Mouse (Mus musculus) kidney, postnatal 0 days (tissue): ENCODE results near the gene Flot2. TPM values are rescaled to one million over a fixed set of nuclear protein-coding genes. Genes with fewer than 3 reads are reported as not detected.
A peak's percentile ranks its signal among the peaks of the same experiment; 100 is the strongest.

Experiments
- ATAC-seq: fragments of 200-750 bp; cut with Nextera tagmentation; replicated peaks from 2 replicates; pipeline ENCODE4 v1.8.0; 2017; ENCODE audit warnings: low read depth, moderate number of reproducible peaks, moderate TSS enrichment, moderate library complexity; ENCODE audit not compliant: low FRiP score
- DNase-seq: peaks from one replicate; pipeline ENCODE4 v3.0.0-alpha.2; 2016; ENCODE audit warnings: low spot score
- H3K27ac ChIP-seq: fragments of 300-500 bp; sonication (generic); 2 replicates; pipeline ENCODE4 v1.5.1; 2014; ENCODE audit warnings: mild to moderate bottlenecking
- H3K27me3 ChIP-seq: fragments of 300-500 bp; sonication (generic); 2 replicates; pipeline ENCODE4 v1.6.1; 2014; ENCODE audit warnings: low read length, mixed read lengths; ENCODE audit not compliant: insufficient read depth
- H3K36me3 ChIP-seq: fragments of 300-500 bp; sonication (generic); 2 replicates; pipeline ENCODE4 v1.6.1; 2014; ENCODE audit warnings: low read length, mixed read lengths; ENCODE audit not compliant: insufficient read depth
- H3K4me1 ChIP-seq: fragments of 300-500 bp; sonication (generic); replicated peaks from 2 replicates; pipeline ENCODE4 v1.6.1; 2014; ENCODE audit warnings: antibody characterized with exemption, low read length, mixed read lengths; ENCODE audit not compliant: insufficient read depth
- H3K4me2 ChIP-seq: fragments of 300-500 bp; sonication (generic); 2 replicates; pipeline ENCODE4 v1.6.1; 2014; ENCODE audit warnings: mild to moderate bottlenecking, low read length, moderate library complexity, mixed read lengths
- H3K4me3 ChIP-seq: fragments of 300-500 bp; sonication (generic); replicated peaks from 2 replicates; pipeline ENCODE4 v1.5.1; 2014; ENCODE audit warnings: low read depth, low read length
- H3K9ac ChIP-seq: fragments of 300-500 bp; sonication (generic); 2 replicates; pipeline ENCODE4 v1.6.1; 2014; ENCODE audit warnings: low read depth, low read length
- H3K9me3 ChIP-seq: fragments of 300-500 bp; sonication (generic); replicated peaks from 2 replicates; pipeline ENCODE4 v1.6.1; 2016; ENCODE audit warnings: low read length, inconsistent platforms, mixed read lengths
- CTCF ChIP-seq: IDR thresholded peaks from 2 replicates; pipeline ENCODE4 v1.5.1; 2016; ENCODE audit warnings: antibody characterized with exemption, low read depth, mild to moderate bottlenecking, moderate library complexity
- WGBS: fragments of 180-500 bp; shearing (Covaris S2); extraction: QIAGEN DNeasy Blood & Tissue Kit; methylation state at CpG from one replicate; pipeline ENCODE4 v1.1.7; 2014; 5-methylcytosine and 5-hydroxymethylcytosine counted together
- polyA plus RNA-seq: library from polyadenylated mRNA; unstranded; fragments of >200 nt; fragmentation: Nextera tagmentation; extraction: Ambion mirVana; gene quantifications from 2 replicates; pipeline ENCODE4 v1.2.1, GENCODE M21; 2015

The Flot2 gene
- polyA plus RNA-seq, 1 experiment from 2014 or later, result 38.5 TPM

DNA sequence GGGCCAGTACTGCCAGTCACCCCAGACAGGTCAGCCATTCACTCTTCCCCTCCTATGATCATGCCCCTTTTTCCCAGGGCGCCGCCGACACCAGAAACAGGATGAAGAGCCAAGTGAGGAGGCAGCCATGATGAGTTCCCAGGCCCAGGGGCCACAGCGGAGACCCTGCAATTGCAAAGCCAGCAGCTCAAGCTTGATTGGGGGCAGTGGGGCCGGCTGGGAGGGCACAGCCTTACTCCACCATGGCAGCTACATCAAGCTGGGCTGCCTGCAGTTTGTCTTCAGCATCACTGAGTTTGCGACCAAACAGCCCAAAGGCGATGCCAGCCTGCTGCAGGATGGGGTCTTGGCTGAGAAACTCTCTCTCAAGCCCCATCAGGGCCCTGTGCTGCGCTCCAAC is 8.5 kb upstream of the Flot2 start:
- Histone ChIP-seq H3K27me3 (no peaks in the 10 kb centered on the region), H3K27ac (no peak overlapping the region), H3K9ac (no peak overlapping the region), H3K9me3 (no peaks in the 10 kb centered on the region), H3K4me3 (no peak overlapping the region), H3K4me2 (no peak overlapping the region), H3K36me3 (peaks cover 42% of the 10 kb centered on the region), H3K4me1 (peaks cover 7% of the 10 kb centered on the region; the same call in 1 of the 2 replicates)
- DNase-seq (no peak), ATAC-seq (no peak)
- TF ChIP-seq CTCF, result no peak
- WGBS, result 86% methylated on average over 8 of the region's 8 CpGs

DNA sequence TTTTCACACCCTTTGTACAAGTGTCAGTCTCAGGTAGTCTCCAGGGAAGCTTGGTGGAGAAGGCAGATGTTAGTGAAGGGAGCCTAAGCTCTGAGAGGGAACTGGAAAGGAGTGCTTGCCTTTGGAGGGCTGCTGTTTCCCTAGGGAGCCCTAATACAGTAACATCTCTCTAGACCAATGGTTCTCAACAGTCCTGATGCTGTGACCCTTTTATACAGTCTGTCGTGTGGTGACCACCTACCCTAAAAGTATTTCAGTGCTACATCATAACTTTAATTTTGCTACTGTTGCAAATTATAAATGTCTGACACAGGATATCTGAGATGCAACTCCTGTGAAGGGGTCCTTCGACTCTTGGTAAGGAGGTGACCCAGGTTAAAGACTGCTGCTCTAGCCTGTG is 7.1 kb upstream of the Flot2 start:
- Histone ChIP-seq H3K36me3 (peaks cover 31% of the 10 kb centered on the region), H3K4me1 (peaks cover 7% of the 10 kb centered on the region; the same call in 1 of the 2 replicates), H3K27me3 (no peaks in the 10 kb centered on the region), H3K27ac (no peak overlapping the region), H3K4me3 (no peak overlapping the region), H3K9ac (no peak overlapping the region), H3K4me2 (no peak overlapping the region), H3K9me3 (no peaks in the 10 kb centered on the region)
- no peak for DNase-seq
- TF ChIP-seq CTCF, result no peak
- no peak for ATAC-seq
- WGBS, result 35% methylated on average over 2 of the region's 2 CpGs

DNA sequence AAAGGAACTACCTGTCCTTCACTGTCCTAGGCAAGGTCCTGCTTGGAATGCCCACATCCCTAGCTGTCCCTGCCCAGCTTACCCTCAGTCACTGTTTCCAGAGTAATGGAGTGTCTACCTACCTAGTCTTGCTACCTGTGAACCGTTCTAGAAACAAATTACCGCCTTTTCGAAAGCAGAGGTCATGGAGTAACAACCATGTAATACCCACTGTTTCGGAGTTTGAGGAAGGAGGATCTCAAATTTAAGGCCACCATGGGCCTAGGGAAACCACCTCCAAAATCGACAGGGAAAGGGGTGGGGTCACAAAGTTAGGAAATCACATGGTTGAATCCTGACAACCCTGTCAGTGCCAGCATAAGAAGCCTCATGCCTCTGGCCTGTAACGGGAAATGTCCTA is 6.3 kb upstream of the Flot2 start:
- Histone ChIP-seq H3K4me2 (peak overlapping the region; percentile 96), H3K27me3 (no peaks in the 10 kb centered on the region), H3K9me3 (no peaks in the 10 kb centered on the region), H3K9ac (0 out of 2 replicates have a peak overlapping the region, but pooled peaks have one; percentile 69), H3K4me1 (peaks cover 7% of the 10 kb centered on the region; the same call in 1 of the 2 replicates), H3K4me3 (peak overlapping the region; percentile 58; the same call in 1 of the 2 replicates), H3K36me3 (peaks cover 23% of the 10 kb centered on the region), H3K27ac (no peak overlapping the region)
- DNase-seq, result no peak
- no peak for ATAC-seq
- TF ChIP-seq CTCF, result no peak
- 35% methylated on average over 6 of the region's 6 CpGs for WGBS

DNA sequence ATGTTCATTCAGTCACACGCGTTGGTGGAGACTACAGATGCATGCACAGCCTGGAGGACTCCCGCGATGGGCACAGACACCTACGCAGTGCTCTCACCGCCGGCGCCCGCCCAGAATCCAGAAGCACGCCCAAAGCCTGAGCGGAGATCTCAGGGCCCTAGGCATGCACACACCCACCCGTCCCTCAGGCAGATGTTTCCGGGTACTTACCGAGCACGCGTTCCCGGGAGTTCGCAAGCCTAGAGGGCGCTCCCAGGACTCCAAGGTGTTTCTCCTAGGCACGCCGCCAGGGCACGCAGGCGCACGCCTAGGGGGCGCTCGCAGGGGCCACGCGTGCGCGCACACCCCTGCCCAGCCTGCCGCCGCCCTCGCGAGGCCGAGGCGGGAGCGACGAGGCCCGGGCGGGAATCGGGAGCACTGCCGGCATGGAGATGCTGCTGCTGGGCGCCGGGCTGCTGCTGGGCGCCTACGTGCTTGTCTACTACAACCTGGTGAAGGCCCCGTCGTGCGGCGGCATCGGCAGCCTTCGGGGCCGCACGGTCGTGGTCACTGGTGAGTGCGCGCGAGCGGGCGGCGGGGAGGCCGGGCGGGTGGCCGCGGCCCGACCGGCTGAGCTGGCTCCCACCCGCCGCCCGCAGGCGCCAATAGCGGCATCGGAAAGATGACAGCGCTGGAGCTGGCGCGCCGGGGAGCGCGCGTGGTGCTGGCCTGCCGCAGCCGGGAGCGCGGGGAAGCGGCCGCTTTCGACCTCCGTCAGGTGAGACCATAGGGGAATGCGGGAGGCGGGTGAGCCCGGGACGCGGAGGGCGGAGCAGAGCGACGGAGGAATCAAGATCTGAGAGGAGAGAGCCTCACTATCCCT is 5.6 kb upstream of the Flot2 start, which contains the start of gene Dhrs13:
Dhrs13 (plus strand) TSS at position 334 of the 862 bp plus-strand sequence.
- Histone ChIP-seq H3K27me3 (no peaks in the 10 kb centered on the region), H3K4me2 (peak within 1 kb of the TSS; percentile 96), H3K9me3 (no peaks in the 10 kb centered on the region), H3K36me3 (peaks cover 16% of the 10 kb centered on the region; the same call in 1 of the 2 replicates), H3K4me1 (peaks cover 8% of the 10 kb centered on the region; the same call in 1 of the 2 replicates), H3K4me3 (peak within 1 kb of the TSS; percentile 58), H3K9ac (peak within 1 kb of the TSS; percentile 69), H3K27ac (peak within 1 kb of the TSS; percentile 73)
- peak; percentile 78 for TF ChIP-seq CTCF
- DNase-seq, result peak; percentile 95
- ATAC-seq, result peak; percentile 81
- under 1% methylated on average over 86 of the region's 96 CpGs for WGBS

DNA sequence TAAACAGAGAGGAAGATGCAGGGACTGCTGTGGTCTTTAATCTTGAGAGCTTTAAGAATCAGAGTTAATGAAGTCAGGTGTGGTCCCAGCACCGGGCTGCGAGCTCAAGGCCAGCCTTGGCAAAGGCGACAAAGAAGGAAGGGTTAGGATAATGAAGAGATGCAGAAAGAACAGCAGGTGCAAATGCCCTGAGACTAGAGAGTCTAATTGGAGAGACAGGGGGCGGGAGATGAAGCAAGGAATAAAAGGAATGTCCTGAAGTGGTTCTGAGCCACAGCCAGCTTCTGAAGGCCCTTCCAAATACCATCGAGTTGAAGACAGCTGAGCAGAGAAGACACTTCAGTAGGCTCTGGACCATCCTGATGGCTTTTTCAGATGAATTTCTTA is 4.9 kb upstream of the Flot2 start:
- no peak for TF ChIP-seq CTCF
- Histone ChIP-seq H3K4me1 (peaks cover 12% of the 10 kb centered on the region; the same call in 1 of the 2 replicates), H3K9me3 (no peaks in the 10 kb centered on the region), H3K4me3 (peak overlapping the region; percentile 58), H3K9ac (peak overlapping the region; percentile 69), H3K27me3 (no peaks in the 10 kb centered on the region), H3K36me3 (peaks cover 9% of the 10 kb centered on the region; the same call in 1 of the 2 replicates), H3K4me2 (peak overlapping the region; percentile 96), H3K27ac (peak overlapping the region; percentile 73)
- DNase-seq, result no peak
- 10% methylated on average over 5 of the region's 5 CpGs for WGBS
- no peak for ATAC-seq

DNA sequence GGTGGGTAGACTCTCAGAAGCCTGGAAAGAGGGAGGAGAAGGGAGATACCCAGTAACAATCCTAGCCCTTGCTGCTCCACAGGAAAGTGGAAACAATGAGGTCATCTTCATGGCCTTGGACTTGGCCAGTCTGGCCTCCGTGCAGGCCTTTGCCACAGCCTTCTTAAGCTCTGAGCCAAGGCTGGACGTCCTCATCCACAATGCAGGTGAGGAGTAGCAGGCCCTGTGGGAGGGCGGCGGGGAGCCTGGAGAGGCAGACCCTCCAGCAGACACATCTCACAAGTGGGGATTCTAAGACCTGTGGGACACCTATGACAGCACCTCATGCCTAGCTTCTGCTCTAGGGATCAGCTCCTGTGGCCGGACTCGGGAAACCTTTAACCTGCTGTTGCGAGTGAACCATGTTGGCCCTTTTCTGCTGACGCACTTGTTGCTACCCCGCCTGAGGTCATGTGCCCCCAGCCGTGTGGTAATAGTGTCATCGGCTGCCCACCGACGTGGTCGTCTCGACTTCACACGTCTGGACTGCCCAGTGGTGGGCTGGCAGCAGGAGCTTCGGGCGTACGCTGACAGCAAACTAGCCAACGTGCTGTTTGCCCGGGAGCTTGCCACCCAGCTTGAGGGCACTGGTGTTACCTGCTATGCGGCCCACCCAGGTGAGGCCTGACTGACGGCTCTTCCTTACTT is 3.7 kb upstream of the Flot2 start:
- 90% methylated on average over 23 of the region's 23 CpGs for WGBS
- H3K9me3 ChIP-seq, result no peaks in the 10 kb centered on the region
- H3K4me2 ChIP-seq, result no peak overlapping the region
- H3K27me3 ChIP-seq, result no peaks in the 10 kb centered on the region
- H3K9ac ChIP-seq, result no peak overlapping the region
- peaks cover 9% of the 10 kb centered on the region; the same call in 1 of the 2 replicates for H3K36me3 ChIP-seq
- H3K4me1 ChIP-seq, result peaks cover 12% of the 10 kb centered on the region; the same call in 1 of the 2 replicates
- TF ChIP-seq CTCF, result no peak
- H3K4me3 ChIP-seq, result no peak overlapping the region
- ATAC-seq (no peak), DNase-seq (no peak)
- no peak overlapping the region for H3K27ac ChIP-seq
